Mouse (Mus musculus) C2C12 (cell line): Measurements from ENCODE around the gene Sobp. TPM values are rescaled to one million over a fixed set of nuclear protein-coding genes. Genes with fewer than 3 reads are reported as not detected.
A peak's percentile ranks its signal among the peaks of the same experiment; 100 is the strongest.

ENCODE experiments used
- H3K27me3 ChIP-seq: one replicate; pipeline ENCODE4 v1.6.1; 2011; ENCODE audit not compliant: control insufficient read depth, insufficient read depth, insufficient read length
- H3K36me3 ChIP-seq: one replicate; pipeline ENCODE4 v1.6.1; 2011; ENCODE audit not compliant: control insufficient read depth, insufficient read depth
- H3K4me3 ChIP-seq: one replicate; pipeline ENCODE4 v1.5.1; 2011; ENCODE audit warnings: mild to moderate bottlenecking, control low read depth; ENCODE audit not compliant: poor library complexity, insufficient read depth, severe bottlenecking
- H3K79me2 ChIP-seq: one replicate; pipeline ENCODE4 v1.6.1; 2011; ENCODE audit not compliant: control insufficient read depth, insufficient read depth
- H3K79me3 ChIP-seq: one replicate; pipeline ENCODE4 v1.6.1; 2011; ENCODE audit warnings: low read depth, control low read depth
- H3ac ChIP-seq: one replicate; pipeline ENCODE3; 2011; ENCODE audit warnings: low read depth; ENCODE audit not compliant: control insufficient read depth, insufficient read length
- CEBPB ChIP-seq: IDR thresholded peaks from one replicate; pipeline ENCODE4 v1.6.1; 2011; ENCODE audit warnings: low read depth, mild to moderate bottlenecking, control low read depth, moderate library complexity
- CTCF ChIP-seq: IDR thresholded peaks from one replicate; pipeline ENCODE4 v1.5.1; 2011; ENCODE audit not compliant: control insufficient read depth, insufficient read depth, insufficient read length
- FOSL1 ChIP-seq: IDR thresholded peaks from one replicate; pipeline ENCODE4 v1.8.0; 2011; ENCODE audit warnings: mild to moderate bottlenecking, low read length; ENCODE audit not compliant: poor library complexity, insufficient read depth, severe bottlenecking
- MAX ChIP-seq: IDR thresholded peaks from one replicate; pipeline ENCODE4 v1.6.1; 2011; ENCODE audit warnings: mild to moderate bottlenecking, control low read depth
- MYOD1 ChIP-seq: IDR thresholded peaks from one replicate; pipeline ENCODE4 v1.6.1; 2011; ENCODE audit warnings: low read depth; ENCODE audit not compliant: control insufficient read depth, insufficient read length
- MYOG ChIP-seq: IDR thresholded peaks from one replicate; pipeline ENCODE4 v1.6.1; 2011; ENCODE audit not compliant: control insufficient read depth, insufficient read length; ENCODE audit errors: extremely low read depth
- USF1 ChIP-seq: IDR thresholded peaks from one replicate; pipeline ENCODE4 v1.6.1; 2011; ENCODE audit warnings: low read depth, mild to moderate bottlenecking, control low read depth, moderate library complexity
- polyA plus RNA-seq: library from polyadenylated mRNA; unstranded; fragments of >200 nt; fragmentation: generic; extraction: Trizol; gene quantifications from one replicate; pipeline ENCODE4 v1.2.1, GENCODE M21; 2012; ENCODE audit warnings: missing spikeins

Sobp gene
- polyA plus RNA-seq, 1 experiment = 1.2 TPM

DNA sequence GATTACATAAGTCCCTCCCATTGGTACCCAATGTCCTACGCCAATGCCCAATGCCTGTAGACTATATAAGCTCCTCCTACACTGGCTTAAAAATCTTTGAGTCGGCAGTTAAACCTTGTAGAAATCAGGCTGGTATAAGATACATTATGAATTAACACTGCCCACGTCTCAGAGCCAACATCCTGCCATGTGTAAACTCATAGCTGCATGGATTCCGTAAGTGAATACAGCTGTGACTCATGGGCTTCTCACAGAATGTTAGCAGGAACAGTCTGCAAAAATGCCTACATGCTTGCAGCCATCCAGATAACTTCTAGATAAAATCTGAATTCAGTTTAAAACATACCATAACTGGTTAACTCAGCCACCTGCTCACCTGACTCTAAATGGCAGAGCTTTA, 50.2 kb downstream of the Sobp start:
- TF ChIP-seq MYOD1 (peak; percentile 7), USF1 (no peak)
- Histone ChIP-seq H3K79me2 (no peaks in the 10 kb centered on the region), H3ac (no peak overlapping the region), H3K4me3 (no peak overlapping the region), H3K36me3 (no peaks in the 10 kb centered on the region), H3K79me3 (no peaks in the 10 kb centered on the region), H3K27me3 (no peaks in the 10 kb centered on the region)

DNA sequence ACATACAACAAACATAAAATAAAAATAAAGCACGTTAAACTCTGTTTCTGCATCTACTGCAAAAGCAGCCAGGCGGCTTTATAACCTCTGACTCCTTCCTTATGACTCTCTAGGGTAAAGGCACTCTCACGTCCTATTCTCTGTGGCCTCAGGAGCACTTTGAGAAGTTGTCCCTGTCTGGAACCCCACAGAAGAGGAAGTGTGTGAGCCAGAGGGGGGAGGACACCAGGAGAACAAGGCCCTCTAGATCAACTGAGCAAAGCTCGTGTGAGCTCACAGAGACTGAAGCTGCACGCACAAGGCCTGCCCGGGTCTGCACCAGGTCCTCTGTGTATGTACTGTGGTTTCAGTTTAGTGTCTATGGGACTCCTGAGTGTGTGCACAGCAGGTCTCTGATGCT, 50.9 kb downstream of the Sobp start:
- H3K36me3 ChIP-seq = no peaks in the 10 kb centered on the region
- no peaks in the 10 kb centered on the region for H3K27me3 ChIP-seq
- H3K4me3 ChIP-seq = no peak overlapping the region
- no peak for TF ChIP-seq FOSL1
- H3K79me2 ChIP-seq = no peaks in the 10 kb centered on the region
- H3ac ChIP-seq = no peak overlapping the region
- H3K79me3 ChIP-seq = no peaks in the 10 kb centered on the region

GRCm38 (mm10) chr10:43120688-43121450, 53.5 kb downstream of the Sobp start:
- no peaks in the 10 kb centered on the region for H3K79me3 ChIP-seq

GRCm38 (mm10) chr10:43116083-43116927, 58.0 kb downstream of the Sobp start:
- Histone ChIP-seq H3K27me3 (no peaks in the 10 kb centered on the region), H3K79me3 (no peaks in the 10 kb centered on the region), H3ac (no peak overlapping the region), H3K36me3 (no peaks in the 10 kb centered on the region), H3K79me2 (no peaks in the 10 kb centered on the region), H3K4me3 (no peak overlapping the region)
- TF ChIP-seq MAX = no peak
- TF ChIP-seq USF1 = no peak
- no peak for TF ChIP-seq FOSL1
- TF ChIP-seq MYOD1 = peak; percentile 20

More at GRCm38 (mm10) chr10:43120688-43121450, 53.5 kb downstream of the Sobp start:
- TF ChIP-seq CTCF (no peak), MAX (no peak), FOSL1 (no peak), CEBPB (no peak), USF1 (no peak), MYOG (no peak), MYOD1 (no peak)
- no peak overlapping the region for H3ac ChIP-seq
- no peaks in the 10 kb centered on the region for H3K27me3 ChIP-seq
- H3K79me2 ChIP-seq = no peaks in the 10 kb centered on the region
- H3K4me3 ChIP-seq = no peak overlapping the region
- H3K36me3 ChIP-seq = no peaks in the 10 kb centered on the region

DNA sequence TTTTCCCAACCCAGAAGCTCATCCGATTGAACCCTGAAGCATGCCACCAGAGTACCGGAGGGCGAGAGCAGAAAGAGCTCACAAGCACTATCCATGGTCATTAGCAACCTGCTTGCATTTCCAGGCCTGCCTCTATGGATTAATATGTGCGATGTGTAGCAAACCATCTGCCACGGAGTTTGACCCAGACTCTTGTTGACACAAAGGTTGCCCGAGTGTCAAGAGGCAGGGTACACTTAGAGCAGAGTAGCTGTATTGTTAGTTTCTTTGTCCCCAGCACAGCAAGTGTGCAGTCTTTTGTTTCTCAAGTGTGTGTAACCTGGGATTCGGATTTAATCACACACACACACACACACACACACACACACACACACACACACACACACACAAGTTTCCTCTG, 62.0 kb downstream of the Sobp start:
- H3ac ChIP-seq = no peak overlapping the region
- no peaks in the 10 kb centered on the region for H3K79me3 ChIP-seq
- H3K4me3 ChIP-seq = no peak overlapping the region
- no peaks in the 10 kb centered on the region for H3K36me3 ChIP-seq
- H3K79me2 ChIP-seq = no peaks in the 10 kb centered on the region
- H3K27me3 ChIP-seq = no peaks in the 10 kb centered on the region
- TF ChIP-seq CTCF (no peak), FOSL1 (no peak), USF1 (no peak), MYOD1 (no peak), MAX (no peak), MYOG (no peak), CEBPB (no peak)

GRCm38 (mm10) chr10:43106616-43107015, 67.7 kb downstream of the Sobp start:
- H3K27me3 ChIP-seq = no peaks in the 10 kb centered on the region
- H3K4me3 ChIP-seq = no peak overlapping the region
- H3ac ChIP-seq = no peak overlapping the region
- H3K36me3 ChIP-seq = no peaks in the 10 kb centered on the region
- H3K79me2 ChIP-seq = no peaks in the 10 kb centered on the region
- H3K79me3 ChIP-seq = no peaks in the 10 kb centered on the region
- TF ChIP-seq CTCF (no peak), MYOD1 (no peak), FOSL1 (no peak), MYOG (no peak), MAX (no peak), USF1 (no peak), CEBPB (no peak)
